Mouse (Mus musculus) limb, embryonic 12.5 days (tissue): ENCODE results near the gene Asgr2. TPM values are rescaled to one million over a fixed set of nuclear protein-coding genes. Genes with fewer than 3 reads are reported as not detected.

ENCODE experiments used
- ATAC-seq: fragments of 200-750 bp; cut with Nextera tagmentation; 2 replicates; pipeline ENCODE4 v1.8.0; 2017; ENCODE audit warnings: low read depth, moderate TSS enrichment; ENCODE audit not compliant: insufficient number of reproducible peaks, insufficient read depth, low FRiP score, low TSS enrichment
- H3K27ac ChIP-seq: fragments of 300-500 bp; sonication (generic); 2 replicates; pipeline ENCODE4 v1.5.1; 2016; ENCODE audit warnings: mild to moderate bottlenecking, moderate library complexity
- H3K27me3 ChIP-seq: fragments of 300-500 bp; sonication (generic); 2 replicates; pipeline ENCODE4 v1.6.1; 2016; ENCODE audit warnings: mild to moderate bottlenecking, moderate library complexity
- H3K36me3 ChIP-seq: fragments of 300-500 bp; sonication (generic); 2 replicates; pipeline ENCODE4 v1.6.1; 2016; ENCODE audit warnings: mild to moderate bottlenecking, moderate library complexity
- H3K4me1 ChIP-seq: fragments of 300-500 bp; sonication (generic); replicated peaks from 2 replicates; pipeline ENCODE4 v1.6.1; 2016
- H3K4me2 ChIP-seq: fragments of 300-500 bp; sonication (generic); 2 replicates; pipeline ENCODE4 v1.6.1; 2016; ENCODE audit warnings: mild to moderate bottlenecking, moderate library complexity
- H3K4me3 ChIP-seq: fragments of 300-500 bp; sonication (generic); replicated peaks from 2 replicates; pipeline ENCODE4 v1.5.1; 2016; ENCODE audit warnings: mild to moderate bottlenecking
- H3K9ac ChIP-seq: fragments of 300-500 bp; sonication (generic); replicated peaks from 2 replicates; pipeline ENCODE4 v1.6.1; 2016; ENCODE audit warnings: mild to moderate bottlenecking, moderate library complexity
- H3K9me3 ChIP-seq: fragments of 300-500 bp; sonication (generic); 2 replicates; pipeline ENCODE4 v1.6.1; 2016; ENCODE audit warnings: mild to moderate bottlenecking, moderate library complexity
- WGBS: fragments of 180-500 bp; shearing (Covaris S2); methylation state at CpG from one replicate; pipeline ENCODE4 v1.1.7; 2016; 5-methylcytosine and 5-hydroxymethylcytosine counted together
- polyA plus RNA-seq: library from polyadenylated mRNA; unstranded; fragments of >200 nt; fragmentation: Nextera tagmentation; extraction: Ambion mirVana; gene quantifications from 2 replicates; pipeline ENCODE4 v1.2.1, GENCODE M21; 2016

Asgr2 gene
- polyA plus RNA-seq, result 0.22 TPM in 1 of 2 replicates, not detected in the other

- H3K4me1 ChIP-seq, result no peaks in the 10 kb centered on the region; the same call in 1 of the 2 replicates
- H3K9me3 ChIP-seq, result no peaks in the 10 kb centered on the region
- 0 out of 2 replicates have a peak, but pooled peaks cover 9% of the 10 kb centered on the region for H3K27me3 ChIP-seq
- H3K4me2 ChIP-seq, result no peak within 1 kb of the TSS
- no peak within 1 kb of the TSS for H3K4me3 ChIP-seq
- H3K27ac ChIP-seq, result no peak within 1 kb of the TSS
- no peak for ATAC-seq
- 79% methylated on average over 12 of the region's 12 CpGs for WGBS
- no peak within 1 kb of the TSS for H3K9ac ChIP-seq
- no peaks in the 10 kb centered on the region for H3K36me3 ChIP-seq
Measured at GRCm38 (mm10) chr11:70091986-70092783, at the start of gene Asgr2. Asgr2 (plus strand) TSS chr11:70092644.

GRCm38 (mm10) chr11:70043665-70044064, 48.8 kb upstream of the Asgr2 start:
- no peak overlapping the region for H3K9ac ChIP-seq
- ATAC-seq, result no peak
- H3K36me3 ChIP-seq, result peaks cover 72% of the 10 kb centered on the region
- H3K4me2 ChIP-seq, result no peak overlapping the region
- H3K27ac ChIP-seq, result no peak overlapping the region
- H3K4me1 ChIP-seq, result no peaks in the 10 kb centered on the region
- no peaks in the 10 kb centered on the region for H3K9me3 ChIP-seq
- H3K27me3 ChIP-seq, result no peaks in the 10 kb centered on the region
- no peak overlapping the region for H3K4me3 ChIP-seq
- 85% methylated on average over 7 of the region's 7 CpGs for WGBS

GRCm38 (mm10) chr11:70045435-70045834, 47.0 kb upstream of the Asgr2 start:
- WGBS, result 43% methylated on average over 9 of the region's 9 CpGs
- Histone ChIP-seq H3K4me3 (no peak overlapping the region), H3K9ac (no peak overlapping the region), H3K4me2 (no peak overlapping the region), H3K9me3 (no peaks in the 10 kb centered on the region), H3K27me3 (no peaks in the 10 kb centered on the region), H3K4me1 (no peaks in the 10 kb centered on the region), H3K27ac (no peak overlapping the region), H3K36me3 (peaks cover 54% of the 10 kb centered on the region)
- no peak for ATAC-seq

GRCm38 (mm10) chr11:70049366-70049765, 43.1 kb upstream of the Asgr2 start:
- Histone ChIP-seq H3K4me2 (no peak overlapping the region), H3K27me3 (0 out of 2 replicates have a peak, but pooled peaks cover 3% of the 10 kb centered on the region), H3K27ac (no peak overlapping the region), H3K36me3 (peaks cover 15% of the 10 kb centered on the region), H3K4me1 (0 out of 2 replicates have a peak, but pooled peaks cover 3% of the 10 kb centered on the region), H3K4me3 (no peak overlapping the region), H3K9me3 (no peaks in the 10 kb centered on the region), H3K9ac (no peak overlapping the region)
- no peak for ATAC-seq
- WGBS, result 54% methylated on average over 6 of the region's 6 CpGs

GRCm38 (mm10) chr11:70049816-70050215, 42.6 kb upstream of the Asgr2 start:
- H3K4me3 ChIP-seq, result no peak overlapping the region

GRCm38 (mm10) chr11:70053156-70053555, 39.3 kb upstream of the Asgr2 start:
- H3K4me2 ChIP-seq, result no peak overlapping the region
- ATAC-seq, result no peak
- H3K27ac ChIP-seq, result 0 out of 2 replicates have a peak overlapping the region, but pooled peaks have one; percentile 17
- H3K9me3 ChIP-seq, result no peaks in the 10 kb centered on the region
- H3K4me1 ChIP-seq, result peaks cover 24% of the 10 kb centered on the region
- H3K27me3 ChIP-seq, result 0 out of 2 replicates have a peak, but pooled peaks cover 7% of the 10 kb centered on the region
- 68% methylated on average over 7 of the region's 7 CpGs for WGBS
- no peak overlapping the region for H3K9ac ChIP-seq
- no peak overlapping the region for H3K4me3 ChIP-seq
- H3K36me3 ChIP-seq, result no peaks in the 10 kb centered on the region

More at GRCm38 (mm10) chr11:70049816-70050215, 42.6 kb upstream of the Asgr2 start:
- no peak for ATAC-seq
- Histone ChIP-seq H3K27ac (no peak overlapping the region), H3K4me2 (no peak overlapping the region), H3K9me3 (no peaks in the 10 kb centered on the region), H3K27me3 (0 out of 2 replicates have a peak, but pooled peaks cover 5% of the 10 kb centered on the region), H3K9ac (no peak overlapping the region), H3K4me1 (0 out of 2 replicates have a peak, but pooled peaks cover 3% of the 10 kb centered on the region), H3K36me3 (peaks cover 11% of the 10 kb centered on the region)
- 58% methylated on average over 10 of the region's 10 CpGs for WGBS

GRCm38 (mm10) chr11:70053898-70054570, 38.4 kb upstream of the Asgr2 start, which contains the start of gene Asgr1:
Asgr1 (plus strand) TSS chr11:70054085.
- H3K27ac ChIP-seq, result 0 out of 2 replicates have a peak within 1 kb of the TSS, but pooled peaks have one; percentile 17
- WGBS, result 78% methylated on average over 10 of the region's 10 CpGs
- no peaks in the 10 kb centered on the region for H3K9me3 ChIP-seq
- ATAC-seq, result no peak
- no peak within 1 kb of the TSS for H3K4me3 ChIP-seq
- no peak within 1 kb of the TSS for H3K4me2 ChIP-seq
- no peak within 1 kb of the TSS for H3K9ac ChIP-seq
- H3K36me3 ChIP-seq, result no peaks in the 10 kb centered on the region
- peaks cover 24% of the 10 kb centered on the region for H3K4me1 ChIP-seq
- H3K27me3 ChIP-seq, result 0 out of 2 replicates have a peak, but pooled peaks cover 7% of the 10 kb centered on the region

GRCm38 (mm10) chr11:70055618-70056214, 36.7 kb upstream of the Asgr2 start:
- H3K9ac ChIP-seq, result no peak overlapping the region
- peak overlapping the region; percentile 20; the same call in 1 of the 2 replicates for H3K27ac ChIP-seq
- H3K4me2 ChIP-seq, result peak overlapping the region; percentile 37
- peaks cover 27% of the 10 kb centered on the region for H3K4me1 ChIP-seq
- no peaks in the 10 kb centered on the region for H3K9me3 ChIP-seq
- 29% methylated on average over 18 of the region's 18 CpGs for WGBS
- H3K4me3 ChIP-seq, result no peak overlapping the region
- H3K27me3 ChIP-seq, result 0 out of 2 replicates have a peak, but pooled peaks cover 7% of the 10 kb centered on the region
- H3K36me3 ChIP-seq, result no peaks in the 10 kb centered on the region
- ATAC-seq, result peak; percentile 49

GRCm38 (mm10) chr11:70057805-70058204, 34.6 kb upstream of the Asgr2 start:
- Histone ChIP-seq H3K9ac (no peak overlapping the region), H3K4me1 (peaks cover 27% of the 10 kb centered on the region), H3K36me3 (no peaks in the 10 kb centered on the region), H3K4me2 (no peak overlapping the region), H3K9me3 (peaks cover 3% of the 10 kb centered on the region), H3K27ac (no peak overlapping the region), H3K4me3 (no peak overlapping the region), H3K27me3 (0 out of 2 replicates have a peak, but pooled peaks cover 7% of the 10 kb centered on the region)
- ATAC-seq, result no peak
- WGBS, result 83% methylated on average over 9 of the region's 9 CpGs

GRCm38 (mm10) chr11:70059930-70060329, 32.5 kb upstream of the Asgr2 start:
- Histone ChIP-seq H3K9ac (no peak overlapping the region), H3K36me3 (no peaks in the 10 kb centered on the region), H3K4me2 (no peak overlapping the region), H3K9me3 (peaks cover 8% of the 10 kb centered on the region), H3K27me3 (0 out of 2 replicates have a peak, but pooled peaks cover under 1% of the 10 kb centered on the region), H3K27ac (no peak overlapping the region), H3K4me1 (peaks cover 24% of the 10 kb centered on the region), H3K4me3 (no peak overlapping the region)
- 57% methylated on average over 6 of the region's 6 CpGs for WGBS
- no peak for ATAC-seq

GRCm38 (mm10) chr11:70063053-70063452, 29.4 kb upstream of the Asgr2 start:
- ATAC-seq, result no peak
- no peaks in the 10 kb centered on the region for H3K36me3 ChIP-seq
- H3K4me3 ChIP-seq, result no peak overlapping the region
- no peak overlapping the region for H3K9ac ChIP-seq
- peaks cover 31% of the 10 kb centered on the region for H3K4me1 ChIP-seq
- H3K4me2 ChIP-seq, result no peak overlapping the region
- WGBS, result 68% methylated on average over 3 of the region's 3 CpGs
- H3K27me3 ChIP-seq, result no peaks in the 10 kb centered on the region
- peaks cover 8% of the 10 kb centered on the region for H3K9me3 ChIP-seq
- no peak overlapping the region for H3K27ac ChIP-seq
